Mouse (Mus musculus) CH12.LX (cell line): ENCODE measurements at regions not wholly inside any gene's neighbourhood (a gene's known extent, or its start where the extent isn't known, plus 50 kb on each side); places are given as distances from the start of the nearest gene placed in this dataset.
"Not testable (repeated sequence)": the region's sequence is repeated elsewhere in the genome, so short reads cannot be mapped to it uniquely, and the experiment has no call there.

Source experiments
- DNase-seq: peaks from one replicate; pipeline ENCODE4 v3.0.0-alpha.2; 2013; ENCODE audit errors: extremely low read depth
- H3K27ac ChIP-seq: 2 replicates; pipeline ENCODE4 v1.5.1; 2012; ENCODE audit warnings: low read depth, mild to moderate bottlenecking, control low read depth, moderate library complexity; ENCODE audit not compliant: insufficient read depth
- H3K27me3 ChIP-seq: replicated peaks from 2 replicates; pipeline ENCODE3; 2012; ENCODE audit warnings: inconsistent platforms
- H3K36me3 ChIP-seq, 2 experiments: replicated peaks in 1 of 2; 2 replicates each; pipeline versions ENCODE3 to v1.6.1; 2012; ENCODE audit warnings: inconsistent platforms in 1 of 2, low read length in 1 of 2, mild to moderate bottlenecking in 1 of 2, mixed read lengths in 1 of 2, moderate library complexity in 1 of 2; ENCODE audit not compliant: control insufficient read depth in 1 of 2, insufficient read depth in 1 of 2
- H3K4me1 ChIP-seq, 2 experiments: 2 replicates each; pipeline ENCODE4 v1.6.1; 2012; ENCODE audit warnings: inconsistent platforms in 1 of 2, moderate library complexity in 1 of 2; ENCODE audit not compliant: insufficient read depth in 2 of 2, control insufficient read depth in 1 of 2
- H3K4me2 ChIP-seq: 2 replicates; pipeline ENCODE4 v1.6.1; 2012; ENCODE audit warnings: low read depth, mild to moderate bottlenecking, control low read depth; ENCODE audit not compliant: poor library complexity, insufficient read depth, severe bottlenecking
- H3K4me3 ChIP-seq, 3 experiments: fragments of 150-350 bp in 1 of 3; sonication (generic) in 1 of 3; replicated peaks in 1 of 3; 2 replicates each; pipeline versions ENCODE3 to v1.5.1; 2011 to 2012; ENCODE audit warnings: low read depth in 2 of 3, low read length in 2 of 3, mild to moderate bottlenecking in 2 of 3, moderate library complexity in 2 of 3, control low read depth in 1 of 3, improper control_type of control experiment in 1 of 3, inconsistent platforms in 1 of 3, mixed read lengths in 1 of 3; ENCODE audit not compliant: poor library complexity in 1 of 3
- H3K79me2 ChIP-seq: replicated peaks from 2 replicates; pipeline ENCODE4 v1.6.1; 2012; ENCODE audit warnings: mild to moderate bottlenecking, moderate library complexity; ENCODE audit not compliant: control insufficient read depth, poor library complexity, insufficient read depth, severe bottlenecking; ENCODE audit errors: extremely low read depth
- H3K9ac ChIP-seq: 2 replicates; pipeline ENCODE4 v1.6.1; 2012; ENCODE audit warnings: low read depth, mild to moderate bottlenecking, control low read depth, moderate library complexity; ENCODE audit not compliant: insufficient read depth
- H3K9me3 ChIP-seq: replicated peaks from 2 replicates; pipeline ENCODE3; 2012; ENCODE audit warnings: low read length, inconsistent platforms, mixed read lengths
- BHLHE40 ChIP-seq: IDR thresholded peaks from 2 replicates; pipeline ENCODE4 v1.6.1; 2011; ENCODE audit warnings: mild to moderate bottlenecking, low read depth, low read length, improper control_type of control experiment
- E2F4 ChIP-seq: IDR thresholded peaks from 2 replicates; pipeline ENCODE4 v1.6.1; 2011; ENCODE audit warnings: low read depth, low read length, improper control_type of control experiment; ENCODE audit not compliant: insufficient replicate concordance
- ELF1 ChIP-seq: IDR thresholded peaks from 2 replicates; pipeline ENCODE4 v1.6.1; 2014; ENCODE audit warnings: low read depth, mild to moderate bottlenecking, inconsistent platforms, low read length, improper control_type of control experiment
- EP300 ChIP-seq: IDR thresholded peaks from 2 replicates; pipeline ENCODE4 v1.6.1; 2011; ENCODE audit warnings: low read length, improper control_type of control experiment
- MAX ChIP-seq: IDR thresholded peaks from 2 replicates; pipeline ENCODE4 v1.6.1; 2011; ENCODE audit warnings: low read length, improper control_type of control experiment
- MAZ ChIP-seq: IDR thresholded peaks from 2 replicates; pipeline ENCODE4 v1.6.1; 2012; ENCODE audit warnings: low read depth, mild to moderate bottlenecking, inconsistent platforms, low read length, improper control_type of control experiment, moderate library complexity
- NELFE ChIP-seq: IDR thresholded peaks from 2 replicates; pipeline ENCODE4 v1.6.1; 2011; ENCODE audit warnings: low read depth, low read length, improper control_type of control experiment
- PAX5 ChIP-seq: IDR thresholded peaks from 2 replicates; pipeline ENCODE4 v1.6.1; 2012; ENCODE audit warnings: low read length, inconsistent platforms, mixed read lengths
- RAD21 ChIP-seq: IDR thresholded peaks from 2 replicates; pipeline ENCODE4 v1.6.1; 2011; ENCODE audit warnings: low read depth, mild to moderate bottlenecking, low read length, improper control_type of control experiment, moderate library complexity
- SIN3A ChIP-seq: IDR thresholded peaks from 2 replicates; pipeline ENCODE4 v1.6.1; 2012; ENCODE audit warnings: low read length, improper control_type of control experiment, inconsistent platforms
- USF1 ChIP-seq: IDR thresholded peaks from 2 replicates; pipeline ENCODE4 v1.6.1; 2014; ENCODE audit warnings: low read depth, mild to moderate bottlenecking, inconsistent platforms, low read length, improper control_type of control experiment
- ZNF384 ChIP-seq: IDR thresholded peaks from 2 replicates; pipeline ENCODE4 v1.6.1; 2012; ENCODE audit warnings: low read depth, low read length, improper control_type of control experiment, inconsistent platforms
- dilution Hi-C: fragments of 300-500 bp; cut with MboI; formaldehyde crosslinking; loops from 2 replicates; pipeline ENCODE4 v1.14.3; 2020; ENCODE audit warnings: low sequenced_read_pairs; ENCODE audit not compliant: extremely low pct_unique_long_range_greater_than_20kb, extremely low pct_ligation_motif_present
- in situ Hi-C: fragments of 300-500 bp; cut with MboI; formaldehyde crosslinking; loops from 3 replicates; pipeline ENCODE4 v1.14.3; 2019; ENCODE audit warnings: low sequenced_read_pairs, low pct_ligation_motif_present, low pct_unique_long_range_greater_than_20kb, mixed read lengths

DNA sequence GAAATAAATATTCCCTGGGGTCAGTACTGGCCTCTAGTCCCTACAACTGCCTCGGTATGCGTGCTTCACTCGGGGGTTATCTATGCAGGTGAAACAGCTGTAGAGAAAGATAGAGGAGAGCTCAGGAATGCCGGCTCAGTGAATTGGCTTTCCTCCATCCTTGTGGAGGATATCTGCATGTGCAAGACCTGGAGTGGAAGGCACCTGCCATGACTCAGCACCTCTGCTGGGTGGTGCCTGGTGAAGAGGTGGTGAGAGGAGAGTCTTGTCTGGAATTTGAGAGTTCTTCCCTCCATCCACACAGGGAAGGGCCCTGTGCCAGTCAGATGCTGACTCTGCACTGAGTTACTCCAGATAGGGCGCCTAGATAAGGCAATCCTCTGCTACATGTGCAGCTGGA, 152.4 kb upstream of the Bcor start:
- Histone ChIP-seq H3K9me3 (no peaks in the 10 kb centered on the region), H3K4me2 (no peak overlapping the region), H3K4me1 (no peaks in the 10 kb centered on the region), H3K9ac (no peak overlapping the region), H3K27me3 (no peaks in the 10 kb centered on the region), H3K27ac (no peak overlapping the region), H3K79me2 (no peaks in the 10 kb centered on the region), H3K36me3 (no peaks in the 10 kb centered on the region), H3K4me3 (no peak overlapping the region)
- dilution Hi-C loops (no loop called here), in situ Hi-C loops (no loop called here)
- DNase-seq, result no peak
- TF ChIP-seq PAX5, result no peak

DNA sequence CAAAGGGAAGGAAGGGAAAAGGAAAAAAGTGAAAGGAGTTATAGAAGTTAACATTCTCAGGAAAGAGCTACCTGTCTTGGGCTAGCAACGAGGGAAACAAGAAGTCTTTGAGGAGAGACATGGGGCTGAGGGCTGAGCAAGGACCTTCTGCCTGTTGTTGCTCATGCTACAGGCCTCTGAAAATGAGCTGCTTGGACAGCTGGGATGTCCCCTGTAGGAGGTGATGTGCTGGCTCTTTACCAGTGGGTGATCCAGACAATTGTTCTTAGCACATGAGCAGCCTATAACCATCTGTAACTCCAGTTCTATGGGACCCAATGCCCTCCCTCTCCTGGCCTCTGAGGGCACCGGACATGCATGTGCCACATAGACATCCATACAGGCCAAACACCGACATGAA, 155.5 kb upstream of the Bcor start:
- H3K9ac ChIP-seq, result no peak overlapping the region
- in situ Hi-C loops, result no loop called here
- H3K79me2 ChIP-seq, result no peaks in the 10 kb centered on the region
- no peaks in the 10 kb centered on the region for H3K9me3 ChIP-seq
- dilution Hi-C loops, result no loop called here
- H3K36me3 ChIP-seq, result no peaks in the 10 kb centered on the region
- no peak overlapping the region for H3K27ac ChIP-seq
- DNase-seq, result no peak
- TF ChIP-seq ZNF384 (no peak), NELFE (no peak), MAX (no peak), E2F4 (no peak), SIN3A (no peak), USF1 (no peak), MAZ (no peak), BHLHE40 (no peak), ELF1 (no peak), RAD21 (no peak), EP300 (no peak)
- no peaks in the 10 kb centered on the region for H3K27me3 ChIP-seq
- peaks cover 0 to 3% of the 10 kb centered on the region in 2 experiments; a peak in 1 of 4 replicates for H3K4me1 ChIP-seq
- H3K4me2 ChIP-seq, result no peak overlapping the region
- no peak overlapping the region for H3K4me3 ChIP-seq

DNA sequence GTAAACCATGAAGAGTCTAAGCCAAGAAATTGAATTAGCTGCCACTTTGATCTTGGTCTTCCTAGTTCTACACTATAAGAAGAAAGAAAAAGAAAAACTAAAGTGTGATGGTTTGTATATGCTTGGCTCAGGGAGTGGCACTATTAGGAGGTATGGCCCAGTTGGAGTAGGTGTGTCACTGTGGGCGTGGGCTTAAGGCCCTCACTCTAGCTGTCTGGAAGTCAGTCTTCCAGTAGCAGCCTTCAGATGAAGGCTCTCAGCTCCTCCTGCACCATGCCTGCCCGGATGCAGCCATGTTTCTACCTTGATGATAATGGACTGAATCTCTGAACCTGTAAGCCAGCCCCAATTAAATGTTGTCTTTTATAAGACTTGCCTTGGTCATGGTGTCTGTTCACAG, 157.3 kb upstream of the Bcor start:
- H3K36me3 ChIP-seq, H3K4me1 ChIP-seq, H3K9ac ChIP-seq, H3K4me3 ChIP-seq, H3K4me2 ChIP-seq, DNase-seq, H3K27me3 ChIP-seq, H3K9me3 ChIP-seq, H3K79me2 ChIP-seq, H3K27ac ChIP-seq, in situ Hi-C loops, dilution Hi-C loops: not testable (repeated sequence)
